Mouse (Mus musculus): Measurements from ENCODE around the gene Etnk1. TPM values are rescaled to one million over a fixed set of nuclear protein-coding genes. Genes with fewer than 3 reads are reported as not detected.
"Not testable (repeated sequence)": the region's sequence is repeated elsewhere in the genome, so short reads cannot be mapped to it uniquely, and the experiment has no call there.

Gene Etnk1
- total RNA-seq, 2 experiments from 2014 or later, result 44.7 to 59.1 TPM

- no peak for ATAC-seq (replicated peaks; ENCODE audit: low FRiP score, poor library complexity, severe bottlenecking)
Measured at GRCm38 (mm10) chr6:143169385-143169784, 2.4 kb downstream of the Etnk1 start.

- no peak for ATAC-seq (replicated peaks; ENCODE audit: low FRiP score, poor library complexity, severe bottlenecking)
Measured at GRCm38 (mm10) chr6:143170166-143170960, 3.3 kb downstream of the Etnk1 start.

GRCm38 (mm10) chr6:143171066-143171465, 4.0 kb downstream of the Etnk1 start:
- no peak for ATAC-seq (replicated peaks; ENCODE audit: low FRiP score, poor library complexity, severe bottlenecking)

GRCm38 (mm10) chr6:143171781-143172465, 4.9 kb downstream of the Etnk1 start:
- no peak for ATAC-seq (replicated peaks; ENCODE audit: low FRiP score, poor library complexity, severe bottlenecking)

GRCm38 (mm10) chr6:143172683-143173082, 5.7 kb downstream of the Etnk1 start:
- not testable (repeated sequence) for ATAC-seq (replicated peaks; ENCODE audit: low FRiP score, poor library complexity, severe bottlenecking)

GRCm38 (mm10) chr6:143174226-143174625, 7.2 kb downstream of the Etnk1 start:
- ATAC-seq (replicated peaks; ENCODE audit: low FRiP score, poor library complexity, severe bottlenecking), result no peak

- no peak; the same call in 1 of the 2 replicates for ATAC-seq (replicated peaks; ENCODE audit: low FRiP score, poor library complexity, severe bottlenecking)
Measured at GRCm38 (mm10) chr6:143174906-143175656, 8.1 kb downstream of the Etnk1 start.

GRCm38 (mm10) chr6:143176076-143176475, 9.1 kb downstream of the Etnk1 start:
- no peak for ATAC-seq (replicated peaks; ENCODE audit: low FRiP score, poor library complexity, severe bottlenecking)

GRCm38 (mm10) chr6:143176591-143176990, 9.6 kb downstream of the Etnk1 start:
- ATAC-seq (replicated peaks; ENCODE audit: low FRiP score, poor library complexity, severe bottlenecking), result no peak

- no peak for ATAC-seq (replicated peaks; ENCODE audit: low FRiP score, poor library complexity, severe bottlenecking)
Measured at GRCm38 (mm10) chr6:143179181-143179580, 12.2 kb downstream of the Etnk1 start.

- no peak for ATAC-seq (replicated peaks; ENCODE audit: low FRiP score, poor library complexity, severe bottlenecking)
Measured at GRCm38 (mm10) chr6:143179733-143180132, 12.7 kb downstream of the Etnk1 start.

GRCm38 (mm10) chr6:143180511-143180910, 13.5 kb downstream of the Etnk1 start:
- no peak for ATAC-seq (replicated peaks; ENCODE audit: low FRiP score, poor library complexity, severe bottlenecking)

GRCm38 (mm10) chr6:143184099-143184498, 17.1 kb downstream of the Etnk1 start:
- no peak for ATAC-seq (replicated peaks; ENCODE audit: low FRiP score, poor library complexity, severe bottlenecking)

GRCm38 (mm10) chr6:143184745-143185144, 17.7 kb downstream of the Etnk1 start:
- ATAC-seq (replicated peaks; ENCODE audit: low FRiP score, poor library complexity, severe bottlenecking), result no peak

GRCm38 (mm10) chr6:143190838-143191476, 23.9 kb downstream of the Etnk1 start:
- ATAC-seq (replicated peaks; ENCODE audit: low FRiP score, poor library complexity, severe bottlenecking), result no peak

GRCm38 (mm10) chr6:143191477-143192098, 24.6 kb downstream of the Etnk1 start:
- ATAC-seq (replicated peaks; ENCODE audit: low FRiP score, poor library complexity, severe bottlenecking), result 0 out of 2 replicates have a peak, but pooled peaks have one; percentile 34

- ATAC-seq (replicated peaks; ENCODE audit: low FRiP score, poor library complexity, severe bottlenecking), result no peak
Measured at GRCm38 (mm10) chr6:143192709-143193108, 25.7 kb downstream of the Etnk1 start.

GRCm38 (mm10) chr6:143193166-143193565, 26.1 kb downstream of the Etnk1 start:
- no peak for ATAC-seq (replicated peaks; ENCODE audit: low FRiP score, poor library complexity, severe bottlenecking)

GRCm38 (mm10) chr6:143193641-143194040, 26.6 kb downstream of the Etnk1 start:
- no peak for ATAC-seq (replicated peaks; ENCODE audit: low FRiP score, poor library complexity, severe bottlenecking)
